ENCODE assay signal across 23 mouse cellular contexts in genomic region chr10:78285959-78286358, GRCm38 (mm10). TPM values are rescaled to one million over a fixed set of nuclear protein-coding genes. Genes with fewer than 3 reads are reported as not detected.
DNase-seq lines count a peak whose midpoint lies in the region; ATAC-seq and TF ChIP-seq lines count a peak whose summit lies in the region.
"Had no signal": no experiment of that assay in that cellular context is flagged by ENCODE, and none has a peak within 500 bp of the region (broad histone marks: within the 10 kb centered on the region; RNA-seq: fewer than 3 reads in every experiment).

No protein-coding gene starts in this region.

- no peaks in the 10 kb centered on the region for H3K4me1 ChIP-seq in hindbrain, postnatal 0 days (ENCODE audit: insufficient read depth, low read length)
- no peaks in the 10 kb centered on the region for H3K4me1 ChIP-seq in hindbrain, embryonic 13.5 days (replicated peaks)
- peaks cover 100% of the 10 kb centered on the region for H3K4me1 ChIP-seq in megakaryocyte, embryonic 14.5 days
- H3K4me1 ChIP-seq: forebrain, embryonic 13.5 days; forebrain, embryonic 15.5 days had no signal

- peaks cover 57% of the 10 kb centered on the region for H3K36me3 ChIP-seq in hindbrain, postnatal 0 days (ENCODE audit: insufficient read depth, low read length)
- peaks cover 71% of the 10 kb centered on the region for H3K36me3 ChIP-seq in hindbrain, embryonic 13.5 days
- peaks cover 91% of the 10 kb centered on the region for H3K36me3 ChIP-seq in megakaryocyte, embryonic 14.5 days (replicated peaks; ENCODE audit: low read length)

- no peak overlapping the region for H3K9ac ChIP-seq in hindbrain, postnatal 0 days (replicated peaks; ENCODE audit: low read length)
- H3K9ac ChIP-seq in hindbrain, embryonic 13.5 days, result no peak overlapping the region; the same call in 1 of the 2 replicates
- H3K9ac ChIP-seq: embryonic facial prominence, embryonic 12.5 days; forebrain, embryonic 13.5 days; forebrain, embryonic 15.5 days had no signal

- peak; percentile 18 for DNase-seq in hindbrain, postnatal 0 days (ENCODE audit: low spot score)
- DNase-seq in right cerebral cortex, postnatal 4 days, result peak; percentile 51
- DNase-seq in right cerebral cortex, adult 18-20 months, result no peak
- DNase-seq: adrenal gland, adult 8-10 months; adrenal gland, postnatal 14 days; adrenal gland, postnatal 36 days; B cell, adult 2 months; cerebellum, adult 11-12 months; cerebellum, adult 2 months; cerebellum, adult 9-10 months; cerebellum, postnatal 25 days had no signal

- no peaks in the 10 kb centered on the region for H3K9me3 ChIP-seq in hindbrain, postnatal 0 days (ENCODE audit: low read length)
- H3K9me3 ChIP-seq in hindbrain, embryonic 13.5 days, result no peaks in the 10 kb centered on the region
- H3K9me3 ChIP-seq in megakaryocyte, embryonic 14.5 days, result no peaks in the 10 kb centered on the region
- H3K9me3 ChIP-seq: embryonic facial prominence, embryonic 10.5 days; embryonic facial prominence, embryonic 12.5 days; forebrain, embryonic 13.5 days; forebrain, embryonic 15.5 days; G1E had no signal

- TF ChIP-seq CTCF in hindbrain, postnatal 0 days (IDR thresholded peaks at IDR 0.05; ENCODE audit: low read depth), result no peak

- H3K4me3 ChIP-seq in hindbrain, postnatal 0 days (ENCODE audit: low read length), result no peak overlapping the region
- H3K4me3 ChIP-seq in hindbrain, embryonic 13.5 days, result no peak overlapping the region
- H3K4me3 ChIP-seq in megakaryocyte, embryonic 14.5 days (replicated peaks), result peak overlapping the region; percentile 92
- H3K4me3 ChIP-seq: embryonic facial prominence, embryonic 10.5 days; embryonic facial prominence, embryonic 12.5 days; forebrain, embryonic 13.5 days; forebrain, embryonic 15.5 days had no signal

- no peak overlapping the region for H3K27ac ChIP-seq in hindbrain, postnatal 0 days
- H3K27ac ChIP-seq in hindbrain, embryonic 13.5 days, result no peak overlapping the region
- H3K27ac ChIP-seq: embryonic facial prominence, embryonic 10.5 days; embryonic facial prominence, embryonic 12.5 days; forebrain, embryonic 13.5 days; forebrain, embryonic 15.5 days had no signal

- no peak overlapping the region for H3K4me2 ChIP-seq in hindbrain, postnatal 0 days (ENCODE audit: low read depth, low read length)
- no peak overlapping the region for H3K4me2 ChIP-seq in hindbrain, embryonic 13.5 days
- H3K4me2 ChIP-seq: embryonic facial prominence, embryonic 12.5 days; forebrain, embryonic 13.5 days; forebrain, embryonic 15.5 days had no signal

- 76% methylated on average over 4 of the region's 4 CpGs for WGBS in hindbrain, postnatal 0 days
- 90% methylated on average over 4 of the region's 4 CpGs for WGBS in hindbrain, embryonic 13.5 days

- ATAC-seq in hindbrain, postnatal 0 days, result no peak
- no peak for ATAC-seq in hindbrain, embryonic 13.5 days (ENCODE audit: low FRiP score)
- no peak for ATAC-seq in megakaryocyte, adult 5-6 weeks (ENCODE audit: poor library complexity, severe bottlenecking)
- ATAC-seq: activated CD4-positive, CD25-positive, alpha-beta regulatory T cell, adult 4 months; CD4-positive, CD25-positive, alpha-beta regulatory T cell, adult 4 months; forebrain, embryonic 13.5 days; forebrain, embryonic 15.5 days; Patski had no signal

- no peaks in the 10 kb centered on the region for H3K27me3 ChIP-seq in hindbrain, postnatal 0 days (ENCODE audit: insufficient read depth, low read length)
- no peaks in the 10 kb centered on the region for H3K27me3 ChIP-seq in hindbrain, embryonic 13.5 days
- no peaks in the 10 kb centered on the region for H3K27me3 ChIP-seq in megakaryocyte, embryonic 14.5 days (replicated peaks)
- H3K27me3 ChIP-seq: CH12.LX; embryonic facial prominence, embryonic 12.5 days; forebrain, embryonic 13.5 days; forebrain, embryonic 15.5 days; Patski had no signal

RNA-seq across cellular contexts. Expression of gene Trappc10, which starts 41.5 kb away (rescaled TPM):
- 87.2 and 96.9 TPM in 2 replicates for total RNA-seq in hindbrain, postnatal 0 days (2014; rRNA removed)
- 40.3 and 42.2 TPM in 2 replicates for polyA plus RNA-seq in hindbrain, postnatal 0 days (2015; fragmentation: Nextera tagmentation; extraction: Ambion mirVana)
- 23.1 and 24.7 TPM in 2 replicates for polyA plus RNA-seq in hindbrain, embryonic 13.5 days (2015; fragmentation: Nextera tagmentation; extraction: Ambion mirVana)
- 11.0 and 13.6 TPM in 2 replicates for polyA plus RNA-seq in megakaryocyte, embryonic 14.5 days (2012; ENCODE audit: insufficient read depth, low replicate concordance)
- 26.1 and 37.9 TPM in 2 replicates for total RNA-seq in megakaryocyte, adult 5-6 weeks (2015)
- total RNA-seq in megakaryocyte, adult 5-6 weeks (2017), result 26.9 and 29.1 TPM in 2 replicates
